Mouse (Mus musculus) left cerebral cortex, adult 2 months (tissue): ENCODE data around the gene Sh3pxd2a. TPM values are rescaled to one million over a fixed set of nuclear protein-coding genes. Genes with fewer than 3 reads are reported as not detected.

Experiments
- DNase-seq, 2 experiments: peaks; one replicate each; pipeline ENCODE4 v3.0.0; 2021 to 2022; ENCODE audit warnings: low spot score in 2 of 2, mixed read lengths in 1 of 2; ENCODE audit errors: extremely low spot score in 1 of 2
- H3K27ac ChIP-seq: fragments of 200-600 bp; 2 replicates; pipeline ENCODE4 v1.8.1; 2022
- H3K4me3 ChIP-seq: fragments of 200-600 bp; 2 replicates; pipeline ENCODE4 v1.8.1; 2022
- CTCF ChIP-seq: fragments of 200-600 bp; IDR thresholded peaks from 2 replicates; pipeline ENCODE4 v1.8.1; 2022; ENCODE audit warnings: antibody characterized with exemption, mild to moderate bottlenecking, moderate library complexity
- intact Hi-C: fragments of 180-260 bp; cut with DNase I; formaldehyde crosslinking; loops from one replicate; pipeline ENCODE4 v1.15.1; 2025
- total RNA-seq, 2 experiments: library from RNA; stranded (reverse); gene quantifications; 2 replicates each; pipeline ENCODE4 v1.2.3; 2021

The Sh3pxd2a gene
- total RNA-seq, 2 experiments from 2014 or later, result 30.2 to 36.8 TPM

- Histone ChIP-seq H3K27ac (no peak overlapping the region), H3K4me3 (no peak overlapping the region)
- peak; percentile 87 for TF ChIP-seq CTCF
- DNase-seq, result peak; percentile 75 to 82
- intact Hi-C loops, result loop anchor here (1.0 to 10.0 kb wide), 5 partner anchors 109 to 464 kb away; partner anchors contain the start of gene Sfr1
Observed at GRCm38 (mm10) chr19:47356188-47356857, 107.9 kb downstream of the Sh3pxd2a start.

- no peak for DNase-seq
- TF ChIP-seq CTCF, result no peak
- Histone ChIP-seq H3K4me3 (no peak overlapping the region), H3K27ac (no peak overlapping the region)
- intact Hi-C loops, result loop anchor here (10.0 kb wide), 2 partner anchors 270 to 380 kb away; partner anchors contain the start of gene Sfr1
Observed at GRCm38 (mm10) chr19:47354456-47354855, 109.7 kb downstream of the Sh3pxd2a start.

GRCm38 (mm10) chr19:47349043-47349442, 115.2 kb downstream of the Sh3pxd2a start:
- intact Hi-C loops, result no loop called here
- Histone ChIP-seq H3K27ac (no peak overlapping the region), H3K4me3 (no peak overlapping the region)
- no peak for TF ChIP-seq CTCF
- no peak for DNase-seq

GRCm38 (mm10) chr19:47348395-47349016, 115.7 kb downstream of the Sh3pxd2a start:
- no peak overlapping the region for H3K27ac ChIP-seq
- intact Hi-C loops, result no loop called here
- DNase-seq, result no peak
- no peak for TF ChIP-seq CTCF
- H3K4me3 ChIP-seq, result no peak overlapping the region

- no peak for TF ChIP-seq CTCF
- no peak for DNase-seq
- intact Hi-C loops, result no loop called here
Observed at GRCm38 (mm10) chr19:47347021-47347643, 117.1 kb downstream of the Sh3pxd2a start.

GRCm38 (mm10) chr19:47346606-47347005, 117.6 kb downstream of the Sh3pxd2a start:
- no peak for TF ChIP-seq CTCF
- Histone ChIP-seq H3K27ac (no peak overlapping the region), H3K4me3 (no peak overlapping the region)
- intact Hi-C loops, result no loop called here
- DNase-seq, result no peak

More at GRCm38 (mm10) chr19:47347021-47347643, 117.1 kb downstream of the Sh3pxd2a start:
- H3K27ac ChIP-seq, result no peak overlapping the region
- no peak overlapping the region for H3K4me3 ChIP-seq

- TF ChIP-seq CTCF, result no peak
- DNase-seq, result no peak
- no peak overlapping the region for H3K27ac ChIP-seq
- no peak overlapping the region for H3K4me3 ChIP-seq
- intact Hi-C loops, result no loop called here
Observed at GRCm38 (mm10) chr19:47345851-47346568, 118.2 kb downstream of the Sh3pxd2a start.

- peak; percentile 73 to 77 for DNase-seq
- no peak for TF ChIP-seq CTCF
- Histone ChIP-seq H3K4me3 (peak overlapping the region; percentile 70), H3K27ac (peak overlapping the region; percentile 86)
- intact Hi-C loops, result no loop called here
Observed at GRCm38 (mm10) chr19:47343422-47343821, 120.8 kb downstream of the Sh3pxd2a start.

GRCm38 (mm10) chr19:47339165-47339564, 125.0 kb downstream of the Sh3pxd2a start:
- H3K27ac ChIP-seq, result no peak overlapping the region
- H3K4me3 ChIP-seq, result peak overlapping the region; percentile 33
- peak; percentile 83 to 90 for DNase-seq
- peak; percentile 93 for TF ChIP-seq CTCF
- intact Hi-C loops, result loop anchor here (1.0 to 2.0 kb wide), 3 partner anchors 70 to 164 kb away; no protein-coding TSS in a partner anchor

- no peak for DNase-seq
Observed at GRCm38 (mm10) chr19:47338396-47339164, 125.6 kb downstream of the Sh3pxd2a start.

GRCm38 (mm10) chr19:47337743-47338142, 126.5 kb downstream of the Sh3pxd2a start:
- peak overlapping the region; percentile 19; the same call in 1 of the 2 replicates for H3K27ac ChIP-seq
- TF ChIP-seq CTCF, result peak; percentile 100
- intact Hi-C loops, result loop anchor here (2.0 kb wide), 1 partner anchor 163 kb away; no protein-coding TSS in a partner anchor
- peak overlapping the region; percentile 21 for H3K4me3 ChIP-seq
- peak; percentile 88 to 94 for DNase-seq

More at GRCm38 (mm10) chr19:47338396-47339164, 125.6 kb downstream of the Sh3pxd2a start:
- Histone ChIP-seq H3K27ac (no peak overlapping the region; the same call in 1 of the 2 replicates), H3K4me3 (peak overlapping the region; percentile 33)
- intact Hi-C loops, result loop anchor here (1.0 to 2.0 kb wide), 3 partner anchors 69 to 164 kb away; no protein-coding TSS in a partner anchor
- TF ChIP-seq CTCF, result no peak
